Mouse (Mus musculus) CH12.LX (cell line): ENCODE measurements around the gene Dcaf12. TPM values are rescaled to one million over a fixed set of nuclear protein-coding genes. Genes with fewer than 3 reads are reported as not detected.
A peak's percentile ranks its signal among the peaks of the same experiment; 100 is the strongest.

ENCODE experiments used
- DNase-seq: peaks from one replicate; pipeline ENCODE4 v3.0.0-alpha.2; 2013; ENCODE audit errors: extremely low read depth
- H3K27ac ChIP-seq: 2 replicates; pipeline ENCODE4 v1.5.1; 2012; ENCODE audit warnings: low read depth, mild to moderate bottlenecking, control low read depth, moderate library complexity; ENCODE audit not compliant: insufficient read depth
- H3K27me3 ChIP-seq: replicated peaks from 2 replicates; pipeline ENCODE3; 2012; ENCODE audit warnings: inconsistent platforms
- H3K36me3 ChIP-seq, 2 experiments: replicated peaks in 1 of 2; 2 replicates each; pipeline versions ENCODE3 to v1.6.1; 2012; ENCODE audit warnings: inconsistent platforms in 1 of 2, low read length in 1 of 2, mild to moderate bottlenecking in 1 of 2, mixed read lengths in 1 of 2, moderate library complexity in 1 of 2; ENCODE audit not compliant: control insufficient read depth in 1 of 2, insufficient read depth in 1 of 2
- H3K4me1 ChIP-seq, 2 experiments: 2 replicates each; pipeline ENCODE4 v1.6.1; 2012; ENCODE audit warnings: inconsistent platforms in 1 of 2, moderate library complexity in 1 of 2; ENCODE audit not compliant: insufficient read depth in 2 of 2, control insufficient read depth in 1 of 2
- H3K4me2 ChIP-seq: 2 replicates; pipeline ENCODE4 v1.6.1; 2012; ENCODE audit warnings: low read depth, mild to moderate bottlenecking, control low read depth; ENCODE audit not compliant: poor library complexity, insufficient read depth, severe bottlenecking
- H3K4me3 ChIP-seq, 3 experiments: fragments of 150-350 bp in 1 of 3; sonication (generic) in 1 of 3; replicated peaks in 1 of 3; 2 replicates each; pipeline versions ENCODE3 to v1.5.1; 2011 to 2012; ENCODE audit warnings: low read depth in 2 of 3, low read length in 2 of 3, mild to moderate bottlenecking in 2 of 3, moderate library complexity in 2 of 3, control low read depth in 1 of 3, improper control_type of control experiment in 1 of 3, inconsistent platforms in 1 of 3, mixed read lengths in 1 of 3; ENCODE audit not compliant: poor library complexity in 1 of 3
- H3K79me2 ChIP-seq: replicated peaks from 2 replicates; pipeline ENCODE4 v1.6.1; 2012; ENCODE audit warnings: mild to moderate bottlenecking, moderate library complexity; ENCODE audit not compliant: control insufficient read depth, poor library complexity, insufficient read depth, severe bottlenecking; ENCODE audit errors: extremely low read depth
- H3K9ac ChIP-seq: 2 replicates; pipeline ENCODE4 v1.6.1; 2012; ENCODE audit warnings: low read depth, mild to moderate bottlenecking, control low read depth, moderate library complexity; ENCODE audit not compliant: insufficient read depth
- H3K9me3 ChIP-seq: replicated peaks from 2 replicates; pipeline ENCODE3; 2012; ENCODE audit warnings: low read length, inconsistent platforms, mixed read lengths
- CHD2 ChIP-seq: IDR thresholded peaks from 2 replicates; pipeline ENCODE4 v1.6.1; 2011; ENCODE audit warnings: low read length, improper control_type of control experiment
- EP300 ChIP-seq: IDR thresholded peaks from 2 replicates; pipeline ENCODE4 v1.6.1; 2011; ENCODE audit warnings: low read length, improper control_type of control experiment
- IRF4 ChIP-seq: IDR thresholded peaks from 2 replicates; pipeline ENCODE4 v1.6.1; 2014; ENCODE audit warnings: low read depth, mild to moderate bottlenecking, inconsistent platforms, low read length, improper control_type of control experiment
- MEF2A ChIP-seq: IDR thresholded peaks from 2 replicates; pipeline ENCODE4 v1.6.1; 2014; ENCODE audit warnings: low read depth, mild to moderate bottlenecking, inconsistent platforms, low read length, improper control_type of control experiment, borderline replicate concordance
- MYC ChIP-seq: IDR thresholded peaks from 2 replicates; pipeline ENCODE4 v1.6.1; 2011; ENCODE audit warnings: low read depth, mild to moderate bottlenecking, improper control_type of control experiment, low read length
- PAX5 ChIP-seq: IDR thresholded peaks from 2 replicates; pipeline ENCODE4 v1.6.1; 2012; ENCODE audit warnings: low read length, inconsistent platforms, mixed read lengths
- POLR2A ChIP-seq: IDR thresholded peaks from 2 replicates; pipeline ENCODE4 v1.6.1; 2011; ENCODE audit warnings: low read depth, mild to moderate bottlenecking, improper control_type of control experiment, low read length
- POLR2AphosphoS2 ChIP-seq: IDR thresholded peaks from 2 replicates; pipeline ENCODE4 v1.6.1; 2011; ENCODE audit warnings: low read depth, low read length, improper control_type of control experiment
- RAD21 ChIP-seq: IDR thresholded peaks from 2 replicates; pipeline ENCODE4 v1.6.1; 2011; ENCODE audit warnings: low read depth, mild to moderate bottlenecking, low read length, improper control_type of control experiment, moderate library complexity
- RCOR1 ChIP-seq: conservative IDR thresholded peaks from 2 replicates; pipeline ENCODE4 v1.6.1; 2012; ENCODE audit warnings: low read depth, mild to moderate bottlenecking, inconsistent platforms, low read length, improper control_type of control experiment
- TCF12 ChIP-seq: IDR thresholded peaks from 2 replicates; pipeline ENCODE4 v1.6.1; 2014; ENCODE audit warnings: low read depth, mild to moderate bottlenecking, inconsistent platforms, low read length, improper control_type of control experiment
- USF1 ChIP-seq: IDR thresholded peaks from 2 replicates; pipeline ENCODE4 v1.6.1; 2014; ENCODE audit warnings: low read depth, mild to moderate bottlenecking, inconsistent platforms, low read length, improper control_type of control experiment
- ZC3H11A ChIP-seq: IDR thresholded peaks from 2 replicates; pipeline ENCODE4 v1.6.1; 2012; ENCODE audit warnings: low read depth, mild to moderate bottlenecking, inconsistent platforms, low read length, improper control_type of control experiment
- ZMIZ1 ChIP-seq: IDR thresholded peaks from 2 replicates; pipeline ENCODE4 v1.6.1; 2012; ENCODE audit warnings: low read depth, mild to moderate bottlenecking, inconsistent platforms, low read length, improper control_type of control experiment
- ZNF384 ChIP-seq: IDR thresholded peaks from 2 replicates; pipeline ENCODE4 v1.6.1; 2012; ENCODE audit warnings: low read depth, low read length, improper control_type of control experiment, inconsistent platforms
- dilution Hi-C: fragments of 300-500 bp; cut with MboI; formaldehyde crosslinking; loops from 2 replicates; pipeline ENCODE4 v1.14.3; 2020; ENCODE audit warnings: low sequenced_read_pairs; ENCODE audit not compliant: extremely low pct_unique_long_range_greater_than_20kb, extremely low pct_ligation_motif_present
- in situ Hi-C: fragments of 300-500 bp; cut with MboI; formaldehyde crosslinking; loops from 3 replicates; pipeline ENCODE4 v1.14.3; 2019; ENCODE audit warnings: low sequenced_read_pairs, low pct_ligation_motif_present, low pct_unique_long_range_greater_than_20kb, mixed read lengths
- polyA plus RNA-seq: library from polyadenylated mRNA; unstranded; fragments of >175 nt; gene quantifications from 2 replicates; pipeline ENCODE4 v1.2.1, GENCODE M21; 2012; ENCODE audit warnings: low read depth; ENCODE audit not compliant: insufficient read length
- total RNA-seq, 2 experiments: library from RNA; depleted of rRNA; stranded (reverse); fragments of 300-350 nt in 1 of 2; fragments of >200 nt in 1 of 2; gene quantifications; 2 replicates each; pipeline ENCODE4 v1.2.3; 2012 to 2014

Gene Dcaf12
- total and polyA plus RNA-seq, 3 experiments: 31.3 to 42.0 (median 33.7) TPM

GRCm38 (mm10) chr4:41318267-41318666 lies 3.6 kb upstream of the Dcaf12 start:
- no peak overlapping the region for H3K9ac ChIP-seq
- dilution Hi-C loops: no loop called here
- H3K79me2 ChIP-seq: peaks cover 11% of the 10 kb centered on the region
- no peaks in the 10 kb centered on the region for H3K27me3 ChIP-seq
- no peak overlapping the region for H3K4me3 ChIP-seq
- in situ Hi-C loops: no loop called here
- peaks cover 14 to 35% of the 10 kb centered on the region in 2 experiments; a peak in 3 of 4 replicates for H3K4me1 ChIP-seq
- no peak for TF ChIP-seq POLR2A
- no peak for TF ChIP-seq MYC
- no peak for TF ChIP-seq RCOR1
- no peak for TF ChIP-seq ZMIZ1
- TF ChIP-seq PAX5: no peak
- TF ChIP-seq CHD2: no peak
- TF ChIP-seq RAD21: no peak
- H3K36me3 ChIP-seq: peaks cover 0 to 7% of the 10 kb centered on the region in 2 experiments
- DNase-seq: no peak
- H3K4me2 ChIP-seq: no peak overlapping the region
- no peak overlapping the region for H3K27ac ChIP-seq
- H3K9me3 ChIP-seq: no peaks in the 10 kb centered on the region

- dilution Hi-C loops: no loop called here
- Histone ChIP-seq H3K4me3 (peak overlapping the region; percentile 94 to 99 (median 97)), H3K36me3 (peaks cover 0 to 29% of the 10 kb centered on the region in 2 experiments), H3K9me3 (no peaks in the 10 kb centered on the region), H3K4me2 (peak overlapping the region; percentile 59), H3K79me2 (peaks cover 21% of the 10 kb centered on the region), H3K9ac (peak overlapping the region; percentile 90), H3K27ac (no peak overlapping the region), H3K4me1 (peaks cover 21 to 60% of the 10 kb centered on the region in 2 experiments), H3K27me3 (no peaks in the 10 kb centered on the region)
- in situ Hi-C loops: no loop called here
- TF ChIP-seq USF1: no peak
- no peak for TF ChIP-seq CHD2
- TF ChIP-seq IRF4: no peak
- TF ChIP-seq MEF2A: no peak
- DNase-seq: no peak
These were observed 484 bp upstream of the Dcaf12 start for GRCm38 (mm10) chr4:41315173-41315572.

DNA sequence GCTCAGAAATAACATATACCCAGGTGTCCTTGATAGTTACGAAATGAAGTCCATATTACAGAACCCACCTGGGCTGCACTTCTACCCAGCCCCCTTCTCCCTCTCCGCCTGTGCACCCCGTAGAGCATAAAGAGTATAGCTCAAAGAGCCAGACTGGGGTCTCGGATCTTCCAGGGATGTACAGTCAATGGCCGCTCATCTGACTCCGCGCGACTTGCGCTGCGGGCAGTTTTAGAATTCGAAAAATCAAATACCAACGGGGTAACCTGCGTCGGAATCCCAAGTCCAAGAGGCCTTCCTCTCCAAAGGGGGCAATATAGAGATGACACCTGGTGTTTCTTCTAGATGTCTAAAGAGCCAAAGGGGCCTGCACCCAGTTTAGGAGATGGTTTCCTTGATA lies 967 bp downstream of the Dcaf12 start:
- H3K4me1 ChIP-seq: peaks cover 14 to 49% of the 10 kb centered on the region in 2 experiments
- dilution Hi-C loops (no loop called here), in situ Hi-C loops (no loop called here)
- peak overlapping the region; percentile 89 for H3K9ac ChIP-seq
- peaks cover 28% of the 10 kb centered on the region for H3K79me2 ChIP-seq
- H3K4me2 ChIP-seq: peak overlapping the region; percentile 99
- peaks cover 8 to 38% of the 10 kb centered on the region in 2 experiments for H3K36me3 ChIP-seq
- TF ChIP-seq POLR2AphosphoS2: no peak
- no peak for TF ChIP-seq EP300
- TF ChIP-seq TCF12: no peak
- TF ChIP-seq ZNF384: no peak
- TF ChIP-seq MYC: no peak
- no peak for TF ChIP-seq ZC3H11A
- TF ChIP-seq POLR2A: no peak
- TF ChIP-seq RCOR1: no peak
- no peaks in the 10 kb centered on the region for H3K27me3 ChIP-seq
- no peak for DNase-seq
- peak overlapping the region; percentile 94 to 99 (median 97) for H3K4me3 ChIP-seq
- no peak overlapping the region for H3K27ac ChIP-seq
- H3K9me3 ChIP-seq: no peaks in the 10 kb centered on the region
